Mouse (Mus musculus) limb, embryonic 13.5 days (tissue): ENCODE measurements around the gene Clcc1. TPM values are rescaled to one million over a fixed set of nuclear protein-coding genes. Genes with fewer than 3 reads are reported as not detected.
"Not testable (repeated sequence)": the region's sequence is repeated elsewhere in the genome, so short reads cannot be mapped to it uniquely, and the experiment has no call there.

ENCODE experiments used
- ATAC-seq: fragments of 200-750 bp; cut with Nextera tagmentation; 2 replicates; pipeline ENCODE4 v1.8.0; 2017; ENCODE audit warnings: low read depth, moderate number of reproducible peaks, moderate TSS enrichment; ENCODE audit not compliant: low FRiP score
- H3K27ac ChIP-seq: fragments of 300-500 bp; sonication (generic); 2 replicates; pipeline ENCODE4 v1.5.1; 2015; ENCODE audit warnings: inconsistent platforms, mild to moderate bottlenecking, moderate library complexity
- H3K27me3 ChIP-seq: fragments of 300-500 bp; sonication (generic); 2 replicates; pipeline ENCODE4 v1.6.1; 2015; ENCODE audit warnings: mild to moderate bottlenecking, inconsistent platforms
- H3K36me3 ChIP-seq: fragments of 300-500 bp; sonication (generic); 2 replicates; pipeline ENCODE4 v1.6.1; 2015; ENCODE audit warnings: inconsistent platforms, mild to moderate bottlenecking, moderate library complexity
- H3K4me1 ChIP-seq: fragments of 300-500 bp; sonication (generic); 2 replicates; pipeline ENCODE4 v1.6.1; 2015; ENCODE audit warnings: inconsistent platforms
- H3K4me2 ChIP-seq: fragments of 300-500 bp; sonication (generic); replicated peaks from 2 replicates; pipeline ENCODE4 v1.6.1; 2015; ENCODE audit warnings: inconsistent platforms, mild to moderate bottlenecking, moderate library complexity
- H3K4me3 ChIP-seq: fragments of 300-500 bp; sonication (generic); 2 replicates; pipeline ENCODE4 v1.5.1; 2015; ENCODE audit warnings: moderate library complexity, mild to moderate bottlenecking, inconsistent platforms
- H3K9ac ChIP-seq: fragments of 300-500 bp; sonication (generic); 2 replicates; pipeline ENCODE4 v1.6.1; 2015; ENCODE audit warnings: mild to moderate bottlenecking, inconsistent platforms
- H3K9me3 ChIP-seq: fragments of 300-500 bp; sonication (generic); 2 replicates; pipeline ENCODE4 v1.6.1; 2016; ENCODE audit warnings: inconsistent platforms
- WGBS: fragments of 180-500 bp; shearing (Covaris S2); methylation state at CpG from one replicate; pipeline ENCODE4 v1.1.7; 2015; 5-methylcytosine and 5-hydroxymethylcytosine counted together
- polyA plus RNA-seq: library from polyadenylated mRNA; unstranded; fragments of >200 nt; fragmentation: Nextera tagmentation; extraction: Ambion mirVana; gene quantifications from 2 replicates; pipeline ENCODE4 v1.2.1, GENCODE M21; 2015

Clcc1 gene
- polyA plus RNA-seq, result 88.4 and 91.0 TPM in 2 replicates

DNA sequence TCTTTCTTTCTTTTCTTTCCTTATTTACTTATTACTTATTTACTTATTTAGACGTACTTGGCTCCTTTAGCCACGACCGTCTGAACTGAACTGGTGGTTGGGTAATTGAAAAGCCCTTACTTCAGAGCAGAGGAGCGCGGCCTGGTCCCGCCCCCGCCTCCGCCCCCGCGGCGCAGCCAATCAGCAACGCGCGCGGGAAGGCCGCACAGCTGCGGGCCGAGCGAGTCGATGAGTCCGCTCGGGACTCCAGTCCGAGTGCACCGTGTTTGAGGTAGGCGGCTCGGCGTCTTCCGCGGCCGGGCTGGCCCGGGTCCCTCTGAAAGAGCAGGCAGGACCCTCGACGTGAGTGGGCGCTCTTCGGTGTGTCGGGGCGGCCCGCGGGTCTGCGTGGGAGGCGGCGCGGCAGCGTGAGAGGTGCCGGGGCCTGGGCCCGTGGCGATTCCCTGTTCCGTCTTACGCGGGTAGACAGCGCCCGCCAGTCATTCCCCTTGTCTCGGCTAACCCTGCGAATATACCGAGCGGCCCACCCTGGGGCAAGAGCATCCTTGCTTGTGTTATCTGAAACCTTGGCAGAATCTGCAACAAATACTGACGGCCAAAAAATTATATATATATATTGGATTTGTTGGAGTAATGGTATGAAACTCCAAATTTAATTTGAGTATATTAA is at the start of gene Clcc1:
Clcc1 (plus strand) TSS at position 204 of the 670 bp plus-strand sequence.
- Histone ChIP-seq H3K4me3 (peak within 1 kb of the TSS; percentile 79), H3K36me3 (no peaks in the 10 kb centered on the region; the same call in 1 of the 2 replicates), H3K4me2 (peak within 1 kb of the TSS; percentile 79), H3K9me3 (no peaks in the 10 kb centered on the region), H3K4me1 (peaks cover 13% of the 10 kb centered on the region), H3K27me3 (no peaks in the 10 kb centered on the region), H3K9ac (peak within 1 kb of the TSS; percentile 94), H3K27ac (peak within 1 kb of the TSS; percentile 85)
- under 1% methylated on average over 57 of the region's 57 CpGs for WGBS
- ATAC-seq, result peak; percentile 98

DNA sequence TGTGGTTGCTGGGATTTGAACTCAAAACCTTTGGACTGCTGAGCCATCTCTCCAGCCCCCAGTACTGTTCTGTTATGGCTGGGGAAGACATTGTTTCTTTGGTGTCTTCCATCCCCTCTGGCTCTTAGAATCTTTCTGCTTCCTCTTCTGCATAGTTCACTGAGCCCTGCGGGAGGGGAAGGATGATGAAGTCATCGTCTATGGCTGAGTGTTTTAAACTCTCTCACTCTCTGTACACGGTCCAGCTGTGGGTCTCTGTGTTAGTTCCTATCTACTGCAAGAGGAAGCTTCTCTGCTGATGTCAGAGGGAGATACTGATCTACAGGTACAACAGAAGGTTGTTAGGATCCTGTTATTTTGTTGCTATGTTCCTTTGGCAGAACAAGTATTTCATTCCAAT is 44.8 kb upstream of the Clcc1 start:
- Histone ChIP-seq H3K4me2 (no peak overlapping the region), H3K9ac (no peak overlapping the region), H3K4me3 (no peak overlapping the region), H3K9me3 (no peaks in the 10 kb centered on the region), H3K27ac (no peak overlapping the region), H3K36me3 (peaks cover 9% of the 10 kb centered on the region; the same call in 1 of the 2 replicates), H3K4me1 (no peaks in the 10 kb centered on the region), H3K27me3 (no peaks in the 10 kb centered on the region)
- WGBS, result 77% methylated on average over 3 of the region's 3 CpGs
- no peak for ATAC-seq

GRCm38 (mm10) chr3:108634761-108635160 is 19.0 kb upstream of the Clcc1 start:
- Histone ChIP-seq H3K9ac (no peak overlapping the region), H3K9me3 (no peaks in the 10 kb centered on the region), H3K27ac (no peak overlapping the region), H3K4me1 (no peaks in the 10 kb centered on the region), H3K36me3 (no peaks in the 10 kb centered on the region), H3K4me3 (no peak overlapping the region), H3K27me3 (no peaks in the 10 kb centered on the region), H3K4me2 (no peak overlapping the region)
- no peak for ATAC-seq
- WGBS, result 89% methylated on average over 5 of the region's 5 CpGs

DNA sequence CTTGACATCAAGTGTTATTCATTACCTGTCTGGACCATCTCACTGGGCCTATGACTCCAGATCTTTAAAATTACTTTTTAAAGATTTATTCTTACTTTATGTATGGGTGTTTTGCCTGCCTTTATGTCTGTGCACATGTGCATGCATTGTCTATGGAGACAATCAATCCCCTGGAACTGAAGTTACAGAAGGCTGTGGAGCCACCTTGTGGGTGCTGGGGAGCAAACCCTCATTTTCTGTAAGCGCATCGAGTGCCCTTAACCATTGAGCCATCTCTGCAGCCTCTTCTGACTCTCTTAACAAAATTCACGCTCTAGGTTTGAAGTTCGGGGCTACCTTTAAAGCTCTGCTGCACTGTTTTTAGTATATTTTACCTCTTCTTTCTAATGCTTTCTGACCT is 14.3 kb upstream of the Clcc1 start:
- no peak for ATAC-seq
- WGBS, result 72% methylated on average over 4 of the region's 4 CpGs
- H3K9me3 ChIP-seq, result no peaks in the 10 kb centered on the region
- H3K27me3 ChIP-seq, result no peaks in the 10 kb centered on the region
- peaks cover 3% of the 10 kb centered on the region for H3K36me3 ChIP-seq
- no peak overlapping the region for H3K27ac ChIP-seq
- H3K4me1 ChIP-seq, result no peaks in the 10 kb centered on the region
- no peak overlapping the region for H3K4me2 ChIP-seq
- no peak overlapping the region for H3K9ac ChIP-seq
- H3K4me3 ChIP-seq, result no peak overlapping the region

DNA sequence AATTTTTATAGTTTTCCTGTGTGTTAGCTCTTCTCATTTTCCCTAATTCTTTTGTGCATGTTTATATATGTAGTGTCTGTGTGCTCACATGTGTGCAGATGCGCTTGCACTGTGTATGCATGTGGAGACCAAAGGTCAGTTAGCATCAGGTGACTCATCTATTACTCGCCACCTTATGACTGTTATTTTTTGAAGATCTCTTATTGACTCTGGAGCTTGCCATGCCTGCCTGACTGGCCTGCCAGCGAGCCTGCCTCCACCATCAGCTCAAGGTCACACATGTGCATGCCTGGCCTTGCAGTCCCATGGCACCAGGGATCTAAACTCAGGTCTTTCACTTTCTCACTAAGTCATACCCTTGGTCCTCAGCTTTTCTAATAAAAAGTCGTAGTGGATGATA is 12.7 kb upstream of the Clcc1 start:
- Histone ChIP-seq H3K36me3 (peaks cover 18% of the 10 kb centered on the region), H3K27me3 (no peaks in the 10 kb centered on the region), H3K4me1 (no peaks in the 10 kb centered on the region), H3K27ac (no peak overlapping the region), H3K9me3 (no peaks in the 10 kb centered on the region), H3K4me2 (no peak overlapping the region), H3K4me3 (no peak overlapping the region), H3K9ac (no peak overlapping the region)
- WGBS, result 80% methylated on average over 4 of the region's 4 CpGs
- ATAC-seq, result no peak

DNA sequence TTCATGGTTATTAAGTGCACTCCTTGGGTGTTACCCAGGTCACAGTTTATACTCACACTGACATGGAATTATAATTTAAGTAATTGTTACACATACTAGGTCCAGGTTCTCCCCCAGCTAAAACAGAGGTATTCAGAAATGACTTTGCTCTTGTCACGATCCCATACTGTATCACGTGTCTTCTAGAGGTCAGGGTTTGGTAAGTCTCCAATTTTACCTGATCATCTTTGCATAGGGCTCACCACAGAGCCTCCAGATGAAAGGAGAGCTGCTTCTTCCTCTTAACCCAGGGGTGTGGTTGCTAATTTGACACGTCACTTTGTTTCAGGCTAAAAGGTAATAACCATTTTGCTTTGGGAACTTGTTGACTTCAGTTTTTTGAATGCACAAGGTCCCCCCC is 8.9 kb upstream of the Clcc1 start:
- Histone ChIP-seq H3K9ac (no peak overlapping the region), H3K27ac (no peak overlapping the region), H3K4me3 (no peak overlapping the region), H3K36me3 (peaks cover 18% of the 10 kb centered on the region), H3K27me3 (no peaks in the 10 kb centered on the region), H3K4me2 (no peak overlapping the region), H3K4me1 (peaks cover 4% of the 10 kb centered on the region; the same call in 1 of the 2 replicates), H3K9me3 (no peaks in the 10 kb centered on the region)
- ATAC-seq, result no peak
- 87% methylated on average over 3 of the region's 3 CpGs for WGBS

- no peak overlapping the region for H3K27ac ChIP-seq
- no peak overlapping the region for H3K4me2 ChIP-seq
- H3K4me3 ChIP-seq, result no peak overlapping the region
- 36% methylated on average over 7 of the region's 7 CpGs for WGBS
- peaks cover 4% of the 10 kb centered on the region; the same call in 1 of the 2 replicates for H3K4me1 ChIP-seq
- ATAC-seq, result peak; percentile 72; the same call in 1 of the 2 replicates
- no peak overlapping the region for H3K9ac ChIP-seq
- peaks cover 18% of the 10 kb centered on the region for H3K36me3 ChIP-seq
- no peaks in the 10 kb centered on the region for H3K27me3 ChIP-seq
- H3K9me3 ChIP-seq, result no peaks in the 10 kb centered on the region
Measured at GRCm38 (mm10) chr3:108646036-108646435, 7.7 kb upstream of the Clcc1 start.

GRCm38 (mm10) chr3:108647681-108648080 is 6.0 kb upstream of the Clcc1 start:
- not testable (repeated sequence) for H3K4me1 ChIP-seq, H3K4me3 ChIP-seq, H3K9ac ChIP-seq, ATAC-seq, H3K9me3 ChIP-seq, H3K27me3 ChIP-seq, H3K27ac ChIP-seq, H3K4me2 ChIP-seq
- WGBS, result 47% methylated on average over 5 of the region's 5 CpGs
- H3K36me3 ChIP-seq, result peaks cover 18% of the 10 kb centered on the region

GRCm38 (mm10) chr3:108652866-108653642 is 659 bp upstream of the Clcc1 start:
- no peak for ATAC-seq
- H3K4me2 ChIP-seq, result peak overlapping the region; percentile 54
- no peaks in the 10 kb centered on the region for H3K27me3 ChIP-seq
- H3K9me3 ChIP-seq, result no peaks in the 10 kb centered on the region
- peaks cover 13% of the 10 kb centered on the region for H3K4me1 ChIP-seq
- H3K27ac ChIP-seq, result no peak overlapping the region
- H3K4me3 ChIP-seq, result peak overlapping the region; percentile 79
- H3K36me3 ChIP-seq, result no peaks in the 10 kb centered on the region; the same call in 1 of the 2 replicates
- WGBS, result 28% methylated on average over 9 of the region's 9 CpGs
- no peak overlapping the region; the same call in 1 of the 2 replicates for H3K9ac ChIP-seq

DNA sequence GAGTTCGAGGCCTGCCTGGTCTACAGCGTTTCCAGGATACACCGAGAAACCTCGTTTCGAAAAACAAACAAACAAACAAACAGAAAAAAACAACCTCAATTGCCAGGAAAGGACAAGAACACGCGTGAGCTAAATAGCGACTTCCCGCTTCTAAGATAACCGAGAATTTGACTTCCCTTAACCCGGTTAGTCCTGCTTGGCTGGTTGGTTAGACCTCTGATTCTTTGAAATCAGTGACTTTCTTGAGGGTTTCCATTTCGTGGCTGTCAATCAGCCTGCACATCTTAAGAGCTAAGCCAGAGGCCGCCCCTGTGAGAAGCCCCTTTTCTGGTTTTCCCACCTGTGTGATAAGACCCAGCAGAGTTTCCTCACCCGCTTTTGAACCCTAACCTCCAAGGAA is 853 bp downstream of the Clcc1 start:
- Histone ChIP-seq H3K9me3 (no peaks in the 10 kb centered on the region), H3K27me3 (no peaks in the 10 kb centered on the region), H3K27ac (no peak overlapping the region), H3K9ac (peak overlapping the region; percentile 94), H3K36me3 (peaks cover 4% of the 10 kb centered on the region), H3K4me2 (peak overlapping the region; percentile 79), H3K4me3 (peak overlapping the region; percentile 79), H3K4me1 (peaks cover 13% of the 10 kb centered on the region)
- no peak for ATAC-seq
- 23% methylated on average over 14 of the region's 14 CpGs for WGBS

- 86% methylated on average over 7 of the region's 7 CpGs for WGBS
Measured at GRCm38 (mm10) chr3:108655486-108655885, 1.8 kb downstream of the Clcc1 start.

DNA sequence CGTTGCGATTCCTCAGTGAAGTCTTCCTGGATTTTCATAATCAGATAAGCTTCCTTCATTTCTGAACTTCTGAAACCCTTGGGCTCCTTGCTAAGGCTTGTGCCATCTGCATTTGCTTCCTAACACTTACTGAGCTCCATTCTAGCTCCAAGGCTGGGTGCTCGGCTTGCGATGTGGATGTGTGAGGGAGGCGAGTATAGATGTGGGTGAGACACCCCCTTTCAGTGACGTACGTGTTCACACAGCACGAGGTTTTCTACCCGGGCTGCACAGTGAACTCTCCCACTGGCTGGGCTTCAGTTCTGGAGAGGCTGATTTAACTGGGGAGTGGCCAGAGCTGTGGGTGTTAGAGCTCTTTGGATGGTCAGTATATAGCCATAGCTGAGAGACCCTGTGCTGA is 4.9 kb downstream of the Clcc1 start:
- H3K4me2 ChIP-seq, result no peak overlapping the region
- no peaks in the 10 kb centered on the region for H3K27me3 ChIP-seq
- H3K9me3 ChIP-seq, result no peaks in the 10 kb centered on the region
- WGBS, result 93% methylated on average over 9 of the region's 9 CpGs
- ATAC-seq, result no peak
- no peak overlapping the region for H3K9ac ChIP-seq
- peaks cover 9% of the 10 kb centered on the region for H3K4me1 ChIP-seq
- H3K36me3 ChIP-seq, result peaks cover 27% of the 10 kb centered on the region
- H3K27ac ChIP-seq, result no peak overlapping the region
- no peak overlapping the region for H3K4me3 ChIP-seq

More at GRCm38 (mm10) chr3:108655486-108655885, 1.8 kb downstream of the Clcc1 start:
- H3K27ac ChIP-seq, result no peak overlapping the region
- H3K4me1 ChIP-seq, result peaks cover 13% of the 10 kb centered on the region
- peaks cover 6% of the 10 kb centered on the region for H3K36me3 ChIP-seq
- H3K9me3 ChIP-seq, result no peaks in the 10 kb centered on the region
- ATAC-seq, result no peak
- H3K4me3 ChIP-seq, result no peak overlapping the region
- H3K4me2 ChIP-seq, result peak overlapping the region; percentile 79
- no peak overlapping the region for H3K9ac ChIP-seq
- H3K27me3 ChIP-seq, result no peaks in the 10 kb centered on the region
